Mouse (Mus musculus): ENCODE results near the gene 2310033P09Rik.

2310033P09Rik gene

DNA sequence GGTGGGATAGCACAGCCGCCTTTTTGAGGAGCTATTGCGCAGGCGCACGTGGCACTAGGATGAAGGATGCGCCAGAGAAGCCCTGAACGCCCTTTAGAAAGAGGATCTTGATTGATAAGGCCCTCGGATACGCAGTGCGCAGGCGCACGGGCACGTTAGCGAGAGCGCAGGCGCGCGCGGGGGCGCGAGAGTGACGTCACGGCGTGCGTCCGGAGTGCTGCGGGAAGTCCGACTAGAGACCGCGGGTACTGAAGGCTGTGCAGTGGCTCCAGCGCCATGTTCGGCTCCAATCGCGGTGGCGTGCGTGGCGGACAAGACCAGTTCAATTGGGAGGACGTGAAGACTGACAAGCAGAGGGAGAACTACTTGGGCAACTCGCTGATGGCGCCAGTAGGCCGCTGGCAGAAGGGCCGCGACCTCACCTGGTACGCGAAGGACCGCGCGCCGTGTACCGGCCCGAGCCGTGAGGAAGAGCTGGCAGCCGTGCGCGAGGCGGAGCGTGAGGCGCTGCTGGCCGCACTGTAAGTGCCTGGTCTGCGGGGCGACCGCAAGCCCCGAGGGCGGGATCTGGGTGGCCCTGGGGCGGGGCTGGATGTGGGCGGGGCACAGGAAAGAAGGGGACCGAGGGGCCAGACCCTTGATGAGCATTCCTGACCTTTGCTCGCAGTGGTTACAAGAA lies at the start of gene 2310033P09Rik:
Gene 2310033P09Rik, plus strand, starts transcription at position 169 of the 679 bp plus-strand sequence.
- DNase-seq (ENCODE audit: low spot score in 2 of 2), result peak; percentile 95

DNA sequence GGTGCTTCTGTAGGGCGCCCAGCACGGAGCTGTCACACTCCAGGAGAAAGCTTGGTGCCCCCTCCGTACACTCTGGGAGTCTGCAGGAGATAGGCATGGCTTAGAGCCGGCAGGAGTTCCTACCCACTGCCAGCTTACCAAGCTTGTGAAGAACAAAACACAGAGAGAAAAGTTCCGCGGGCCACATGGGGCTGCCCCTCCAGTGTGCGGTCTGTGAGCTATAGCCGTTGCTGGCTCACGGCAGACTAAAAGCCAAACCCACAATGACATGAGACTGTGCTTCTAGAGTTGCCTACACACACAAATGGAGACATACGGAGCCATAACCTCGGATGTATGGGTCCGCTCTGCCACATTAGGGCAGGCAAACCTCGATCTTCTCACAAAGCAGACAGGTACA lies 49.0 kb upstream of the 2310033P09Rik start:
- DNase-seq (ENCODE audit: low spot score in 2 of 2), result no peak

DNA sequence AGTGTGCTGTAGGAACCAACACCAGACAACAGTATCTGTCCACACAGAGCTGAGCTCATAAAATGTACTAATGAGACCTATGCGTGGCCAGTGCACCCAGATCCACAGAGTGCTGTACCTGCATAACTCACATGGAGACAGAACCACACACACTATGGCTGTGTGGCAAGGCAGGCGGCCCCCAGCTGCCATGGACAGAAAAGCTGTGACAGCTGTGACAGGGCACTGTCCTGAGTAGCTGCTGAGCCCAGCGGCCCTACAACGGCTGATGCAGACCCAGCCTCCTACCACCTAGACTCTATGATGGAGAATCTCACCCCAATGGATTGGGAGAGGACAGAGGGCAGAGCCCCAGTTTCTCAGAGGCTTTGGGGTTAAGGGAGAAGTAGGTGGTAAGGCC lies 48.6 kb upstream of the 2310033P09Rik start:
- DNase-seq (ENCODE audit: low spot score in 2 of 2), result no peak

DNA sequence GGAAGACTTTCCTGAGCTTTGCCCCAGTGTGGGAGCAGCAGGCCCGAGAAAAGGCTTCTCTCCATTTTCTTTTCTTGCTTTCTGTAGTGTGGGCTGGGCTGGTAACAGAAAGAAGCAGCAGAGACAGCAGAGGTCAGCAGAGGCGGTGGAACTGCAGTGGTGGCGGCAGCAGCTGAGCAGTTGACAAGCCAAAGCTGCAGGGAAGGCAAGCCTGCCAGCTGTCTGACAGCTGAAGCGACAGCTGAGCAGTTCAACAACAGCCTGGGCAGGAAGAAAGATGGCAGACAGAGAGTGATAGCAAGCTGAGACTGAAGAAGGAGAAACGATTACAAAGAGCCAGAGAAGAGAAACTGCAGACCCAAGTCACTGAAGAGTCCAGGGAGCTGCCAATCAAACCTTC lies 46.7 kb upstream of the 2310033P09Rik start:
- DNase-seq (ENCODE audit: low spot score in 2 of 2), result no peak

DNA sequence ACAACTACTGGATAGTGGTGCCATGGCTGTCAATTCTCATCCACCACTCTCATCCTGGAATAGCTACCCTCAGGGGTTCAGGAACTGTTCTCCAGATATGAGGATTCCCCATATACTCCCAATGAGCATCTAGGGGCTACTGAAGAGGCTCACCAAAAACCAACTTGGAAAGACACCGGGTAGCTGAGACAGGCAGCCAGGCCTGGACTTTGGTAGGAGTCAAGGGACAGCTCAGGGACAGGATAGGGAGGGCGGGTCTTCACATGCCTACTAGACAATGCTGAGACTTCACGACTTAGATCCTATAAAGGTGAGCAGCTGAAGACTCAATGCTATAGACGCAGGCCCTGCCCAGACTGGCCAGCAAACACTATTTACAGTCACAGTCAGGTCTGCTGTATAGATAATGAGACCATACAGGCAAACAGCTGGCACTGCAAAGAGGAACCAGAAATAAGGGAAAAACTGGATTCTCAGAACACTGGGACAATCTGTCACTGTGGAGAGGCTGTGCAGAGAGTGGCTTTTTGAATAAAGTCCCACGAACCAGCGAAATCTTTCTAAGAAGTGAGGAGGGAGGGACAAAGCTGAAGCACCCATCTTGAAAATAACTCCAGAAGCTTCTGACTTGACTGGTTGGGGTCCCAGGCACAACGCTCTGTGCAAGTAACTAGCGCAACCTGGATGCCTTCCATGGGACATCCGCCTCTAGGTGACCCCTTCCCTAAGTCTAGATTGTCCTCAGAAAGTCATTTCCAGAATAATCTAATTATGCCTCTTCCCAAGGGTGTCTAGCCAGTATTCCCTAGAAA lies 45.5 kb upstream of the 2310033P09Rik start:
- DNase-seq (ENCODE audit: low spot score in 2 of 2), result no peak

DNA sequence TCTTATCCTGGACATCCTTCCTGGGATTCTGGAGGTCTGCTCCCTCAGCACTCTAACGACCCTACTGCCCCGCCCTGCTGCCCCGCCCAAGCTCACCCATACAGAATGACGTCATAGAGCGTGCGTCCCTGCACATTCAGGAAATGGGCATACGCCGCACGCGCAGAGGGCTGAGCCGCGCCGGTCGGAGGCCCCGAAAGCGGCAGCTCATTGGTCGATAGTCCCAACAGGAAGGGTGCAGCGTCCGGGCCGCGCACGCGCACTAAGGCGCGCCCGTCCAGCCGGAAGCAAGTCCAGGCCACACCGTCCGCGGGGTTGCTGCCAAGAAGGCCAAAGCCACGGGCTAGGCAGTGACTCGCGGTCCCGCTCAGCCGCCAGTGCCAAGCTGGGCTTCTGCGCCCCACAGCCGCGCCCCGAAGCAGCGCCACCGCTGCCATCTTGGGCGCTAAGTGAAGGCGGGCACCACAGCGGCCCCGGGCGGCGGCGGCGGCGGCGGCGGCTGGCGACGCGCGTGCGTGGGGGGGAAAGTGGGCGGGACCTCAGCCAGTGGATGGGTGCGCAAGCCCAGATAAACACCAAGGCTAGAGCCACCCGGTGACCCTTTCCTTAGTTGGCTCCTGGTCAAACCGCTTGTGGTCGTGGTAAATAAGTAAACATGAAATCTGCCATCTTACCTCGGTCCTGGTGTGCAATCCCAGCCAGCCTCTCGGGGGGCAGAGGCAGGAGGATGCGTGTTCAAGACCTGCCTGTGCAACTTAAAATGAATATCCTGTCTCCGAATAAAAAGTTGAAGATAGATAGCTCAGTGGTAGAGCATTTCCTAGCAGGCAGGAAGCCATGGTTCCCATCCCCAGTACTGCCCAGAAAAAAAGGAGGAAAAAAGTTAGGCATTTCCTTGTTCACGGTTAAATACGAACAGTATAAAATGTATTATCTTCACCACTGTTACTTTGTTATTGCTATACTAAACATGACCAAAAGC lies 44.6 kb upstream of the 2310033P09Rik start, which contains the start of gene Iba57:
Gene Iba57, minus strand, starts transcription at position 485 of the 982 bp plus-strand sequence.
- peak; percentile 99 for DNase-seq (ENCODE audit: low spot score in 2 of 2)

DNA sequence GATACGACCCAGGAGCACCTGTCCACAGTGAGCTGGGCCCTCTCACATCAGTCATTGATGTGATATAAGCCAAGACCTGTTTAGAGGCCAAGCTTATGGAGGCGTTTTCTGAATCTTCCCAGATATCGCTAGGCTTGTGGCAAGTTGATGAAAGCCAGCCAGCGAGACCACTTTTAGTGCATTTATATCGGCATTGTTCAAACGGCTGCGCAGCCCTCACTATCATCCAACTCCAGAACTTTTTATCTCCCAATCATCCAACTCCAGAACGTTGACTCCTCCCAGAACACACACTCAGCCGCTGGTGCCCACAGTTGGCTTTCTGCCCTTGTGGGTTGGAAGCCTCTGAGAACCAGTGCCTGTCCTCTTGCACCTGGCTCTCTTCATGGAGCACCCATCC lies 43.7 kb upstream of the 2310033P09Rik start:
- no peak for DNase-seq (ENCODE audit: low spot score in 2 of 2)

DNA sequence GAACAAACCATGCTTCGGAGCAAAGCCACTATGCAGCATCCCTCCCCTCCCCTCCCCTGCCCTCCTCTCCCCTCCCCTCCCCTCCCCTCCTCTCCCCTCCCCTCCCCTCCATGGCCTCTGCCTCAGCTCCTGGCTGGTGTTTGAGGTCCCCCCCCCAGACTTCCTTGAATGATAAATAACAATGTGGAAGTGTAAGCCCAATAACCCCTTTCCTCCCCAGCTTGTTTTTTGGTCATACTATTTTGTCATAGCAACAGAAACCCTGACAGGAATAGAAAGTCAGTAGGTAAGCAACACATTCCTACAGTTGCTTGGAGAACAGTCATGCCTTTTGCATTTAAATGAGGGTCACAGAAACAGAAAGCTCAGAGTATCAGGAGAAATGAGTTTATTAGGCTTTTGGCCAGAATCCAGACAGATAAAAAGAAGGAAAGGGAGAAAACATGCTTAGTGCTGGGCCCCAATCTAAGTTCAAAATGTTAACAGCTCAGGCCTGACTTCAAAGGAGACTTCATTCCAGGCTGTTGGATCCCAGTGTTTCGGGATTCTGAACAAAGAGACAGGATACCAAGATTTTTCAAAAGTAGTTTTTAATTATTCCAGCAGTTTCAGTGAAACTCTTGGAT lies 42.4 kb upstream of the 2310033P09Rik start:
- DNase-seq (ENCODE audit: low spot score in 2 of 2), result no peak

DNA sequence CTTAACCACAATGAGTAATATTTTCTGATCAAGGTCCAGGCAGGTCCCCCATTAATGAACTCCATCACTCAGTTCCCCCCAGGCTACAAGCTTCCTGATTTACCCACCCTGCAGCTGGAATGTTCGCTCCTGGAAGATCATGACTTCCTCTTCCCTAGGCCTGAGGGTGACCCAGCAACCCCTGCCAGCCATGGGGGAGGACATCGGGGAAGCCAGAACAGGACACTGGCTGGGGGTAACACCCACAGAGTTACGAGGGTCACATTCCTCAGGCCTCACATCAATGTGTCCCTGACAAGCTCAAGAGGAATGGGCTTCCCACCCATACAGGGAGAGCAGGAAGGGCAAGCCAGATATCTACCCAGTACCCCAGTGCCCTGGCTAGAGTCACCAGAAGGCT lies 38.3 kb upstream of the 2310033P09Rik start:
- DNase-seq (ENCODE audit: low spot score in 2 of 2), result no peak

DNA sequence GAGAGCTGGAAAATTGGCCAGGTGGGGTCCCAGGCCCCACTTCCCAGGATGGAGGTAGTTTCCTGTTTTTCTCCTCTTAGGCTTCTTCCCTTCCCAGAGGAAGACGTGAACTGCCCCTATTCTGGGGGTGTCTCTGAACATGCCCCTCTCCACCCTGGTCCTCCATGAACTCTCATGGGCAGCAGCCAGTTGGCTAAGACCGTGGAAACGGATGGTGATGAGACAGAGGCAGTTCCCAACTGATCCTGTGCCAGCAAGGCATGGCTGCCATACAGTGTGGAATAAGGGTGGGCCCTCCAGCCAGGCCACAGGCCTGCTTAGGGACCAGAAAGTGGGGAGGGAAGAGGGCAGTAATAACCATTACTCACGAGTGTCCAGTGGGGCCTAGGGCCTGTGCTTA lies 37.6 kb upstream of the 2310033P09Rik start:
- DNase-seq (ENCODE audit: low spot score in 2 of 2), result no peak

DNA sequence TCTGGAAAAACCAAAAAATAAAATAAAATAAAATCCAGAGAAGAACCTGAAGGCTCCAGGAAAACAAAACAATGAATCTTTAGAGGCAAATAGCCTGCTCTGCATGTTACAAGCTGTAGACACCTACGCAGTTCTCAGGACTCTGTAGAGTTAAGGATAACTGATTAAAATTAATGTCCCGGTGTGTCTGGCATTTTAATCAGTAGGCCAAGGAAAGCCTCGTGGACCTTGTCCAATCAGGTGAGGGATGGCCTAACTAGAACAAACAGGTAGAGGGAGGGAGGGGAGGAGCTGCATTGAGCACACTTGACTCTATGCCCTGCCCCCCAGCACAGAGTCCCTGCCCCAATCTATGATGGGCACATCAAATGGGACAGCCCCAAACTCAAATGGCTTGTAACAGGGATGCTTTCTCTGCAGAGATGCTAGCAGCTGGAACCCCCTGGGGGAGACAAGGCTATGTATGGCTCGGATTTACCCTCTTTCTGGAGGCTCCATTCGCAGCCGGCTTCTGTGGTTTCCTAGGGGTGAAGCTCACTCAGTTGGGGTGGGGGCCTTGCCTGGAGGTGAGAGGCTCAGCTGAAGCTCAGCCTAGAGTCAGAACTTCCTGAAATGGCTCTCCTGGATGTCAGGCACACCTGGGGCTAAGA lies 33.8 kb upstream of the 2310033P09Rik start:
- DNase-seq (ENCODE audit: low spot score in 2 of 2), result no peak

DNA sequence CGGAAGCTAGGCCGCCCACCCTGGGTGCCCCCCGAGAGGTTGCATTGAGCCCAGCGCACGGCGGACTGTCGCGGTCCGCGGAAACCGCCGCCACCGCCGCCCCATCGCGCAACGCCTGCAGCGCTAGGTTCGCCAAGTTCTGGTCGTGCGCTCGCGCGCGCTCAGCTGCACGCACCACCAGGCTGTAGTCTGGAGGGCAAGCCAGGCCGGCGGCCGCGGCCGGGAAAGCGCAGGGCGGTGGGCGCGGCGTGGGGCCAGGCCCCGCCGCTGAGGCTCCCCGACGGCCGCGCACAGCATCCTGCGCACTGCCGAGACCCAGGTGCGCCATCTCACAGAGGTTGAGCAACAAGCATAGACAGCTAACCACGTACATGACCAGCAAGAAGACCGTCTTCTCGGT lies 31.6 kb upstream of the 2310033P09Rik start:
- DNase-seq (ENCODE audit: low spot score in 2 of 2), result no peak

DNA sequence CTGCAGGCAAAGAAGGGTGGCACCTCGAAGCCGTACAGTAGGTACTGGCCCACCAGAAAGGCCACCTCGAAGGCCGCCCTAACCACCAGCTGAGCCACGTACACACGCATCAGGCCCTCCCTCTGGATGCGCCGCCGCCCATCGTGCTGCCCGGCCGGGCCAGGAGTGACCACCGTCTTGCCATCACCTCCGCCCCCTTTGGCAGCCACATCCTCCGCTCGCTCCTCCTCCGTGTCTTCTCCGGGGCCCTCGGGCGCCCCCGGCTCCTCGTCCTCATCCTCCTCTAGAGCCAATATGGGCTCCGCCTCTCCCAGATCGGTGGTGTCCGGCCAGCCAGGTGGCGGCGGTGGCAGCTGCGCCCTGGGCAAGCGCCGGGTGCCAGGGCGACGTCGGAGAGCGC lies 31.2 kb upstream of the 2310033P09Rik start:
- DNase-seq (ENCODE audit: low spot score in 2 of 2), result no peak

DNA sequence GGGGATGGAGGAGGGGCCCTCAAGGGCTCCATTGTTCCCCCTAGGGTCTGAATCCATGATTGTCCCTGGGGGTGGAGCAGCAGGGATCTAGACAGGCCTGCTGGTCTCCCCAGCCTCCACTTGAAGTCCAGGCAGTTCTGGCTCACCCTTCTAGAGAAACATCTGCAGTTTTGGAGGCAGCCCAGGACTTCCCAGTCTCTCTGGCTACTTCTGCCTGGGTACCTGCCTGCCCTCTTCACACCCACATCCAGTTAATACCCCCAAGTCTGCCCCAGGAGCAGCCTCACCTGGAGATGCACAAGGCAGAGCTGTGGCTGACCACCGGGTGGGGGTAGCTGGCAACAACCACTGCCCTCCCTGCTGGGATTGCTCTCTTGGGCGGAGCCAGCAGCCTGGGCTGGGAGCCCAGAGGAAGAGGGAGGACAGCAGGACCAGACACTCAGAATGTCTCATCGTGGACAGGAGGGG lies 25.2 kb upstream of the 2310033P09Rik start, which contains the start of gene Gjc2:
Gene Gjc2, minus strand, starts transcription at position 350 of the 468 bp plus-strand sequence.
- DNase-seq (ENCODE audit: low spot score in 2 of 2), result peak in 1 of 2 experiments; percentile 14

DNA sequence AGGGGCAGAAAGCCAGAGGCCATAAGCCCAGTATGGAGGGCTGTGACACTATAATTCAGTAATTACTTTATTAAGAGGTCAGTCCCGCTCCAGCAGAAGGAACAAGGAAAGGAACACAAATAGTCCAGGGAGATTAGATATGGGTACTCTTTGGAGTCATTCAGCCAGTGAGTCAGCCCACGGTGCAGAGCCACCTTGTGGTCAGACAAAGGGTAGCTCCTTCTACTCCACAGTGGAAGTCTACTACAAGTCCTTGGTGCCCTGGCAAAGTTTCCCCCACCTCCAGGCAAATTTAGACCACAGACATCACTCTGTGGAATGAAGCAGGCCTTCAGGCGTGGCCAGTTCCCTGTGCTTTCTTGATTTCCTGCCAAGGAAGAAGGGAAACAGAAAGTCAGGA lies 24.3 kb upstream of the 2310033P09Rik start:
- peak; percentile 28 to 54 for DNase-seq (ENCODE audit: low spot score in 2 of 2)

DNA sequence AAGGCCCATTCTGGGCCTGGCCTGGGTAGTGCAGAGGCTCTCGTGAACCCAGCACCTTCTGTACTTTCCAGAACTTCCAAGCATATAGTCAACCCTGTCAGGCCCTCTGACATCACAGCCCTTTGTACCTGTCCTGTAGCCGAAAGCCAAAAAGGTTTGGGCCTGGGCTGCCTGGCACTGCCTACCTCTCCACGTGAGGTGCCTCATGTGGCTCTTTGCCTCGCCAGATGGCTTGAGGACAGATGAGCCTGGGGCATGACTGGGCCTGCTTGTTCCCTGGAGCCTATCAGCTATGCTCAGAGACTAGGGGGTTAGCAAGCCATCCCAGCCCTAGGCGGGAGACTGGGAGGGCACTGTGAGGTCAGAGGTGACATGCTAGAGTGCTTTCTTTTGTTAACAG lies 22.6 kb upstream of the 2310033P09Rik start:
- DNase-seq (ENCODE audit: low spot score in 2 of 2), result no peak

DNA sequence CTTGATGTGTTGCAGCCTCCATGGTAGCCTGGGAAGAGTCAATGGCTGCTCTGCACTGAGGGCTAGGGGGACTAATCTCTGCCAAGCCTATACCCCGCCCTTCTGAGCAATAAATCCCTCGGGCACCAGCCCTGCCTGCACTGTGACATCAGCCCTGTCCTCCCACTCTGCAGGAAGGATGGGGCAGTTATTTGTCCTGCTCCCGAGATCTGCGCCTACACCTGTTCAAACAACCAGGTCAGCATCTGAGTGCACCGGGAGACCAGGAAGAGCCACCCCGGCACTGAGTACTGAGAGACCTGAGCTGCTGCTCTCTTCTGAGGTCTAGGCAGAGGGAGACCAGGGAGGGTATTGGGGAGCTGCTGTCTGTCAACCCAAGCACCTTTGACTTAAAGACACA lies 20.4 kb upstream of the 2310033P09Rik start:
- no peak for DNase-seq (ENCODE audit: low spot score in 2 of 2)

DNA sequence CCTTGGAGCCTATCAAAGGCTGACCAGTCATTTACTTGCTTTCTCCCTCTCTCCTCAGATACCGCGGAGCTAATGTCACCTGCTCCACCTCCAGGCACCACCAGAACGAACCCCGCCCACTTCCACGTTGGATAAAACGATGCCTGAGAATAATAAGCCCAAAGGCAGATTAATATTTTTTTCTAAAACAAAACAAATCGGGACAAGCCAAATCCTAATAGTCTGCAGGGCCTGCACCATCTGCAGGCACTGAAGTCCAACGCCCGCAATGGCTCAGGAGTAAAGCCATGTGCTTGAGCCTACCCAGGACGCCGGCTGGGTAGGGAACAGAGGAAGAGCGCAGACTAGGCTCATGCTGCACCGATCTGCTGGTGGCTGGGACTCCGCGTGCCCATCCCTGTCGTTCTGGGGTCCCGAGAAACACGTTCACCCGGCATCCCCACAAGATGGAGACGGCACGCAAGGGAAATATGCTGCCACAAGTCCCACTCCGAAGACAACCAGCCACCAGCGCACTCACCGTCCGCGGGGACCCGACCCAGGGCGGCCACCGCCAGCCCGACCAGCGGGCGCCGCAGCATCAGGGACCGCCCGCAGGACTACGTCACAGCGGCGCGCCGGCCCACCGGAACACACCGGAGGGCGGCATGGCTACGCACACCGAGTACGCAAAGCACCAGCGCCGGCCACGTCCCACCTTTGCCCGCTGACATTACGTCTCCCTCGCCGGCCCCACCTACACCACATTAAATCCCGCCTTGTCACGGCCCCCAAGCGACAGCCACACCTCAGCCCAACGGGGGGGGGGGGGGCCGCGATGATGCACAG lies 16.7 kb upstream of the 2310033P09Rik start:
- peak; percentile 90 to 94 for DNase-seq (ENCODE audit: low spot score in 2 of 2)

DNA sequence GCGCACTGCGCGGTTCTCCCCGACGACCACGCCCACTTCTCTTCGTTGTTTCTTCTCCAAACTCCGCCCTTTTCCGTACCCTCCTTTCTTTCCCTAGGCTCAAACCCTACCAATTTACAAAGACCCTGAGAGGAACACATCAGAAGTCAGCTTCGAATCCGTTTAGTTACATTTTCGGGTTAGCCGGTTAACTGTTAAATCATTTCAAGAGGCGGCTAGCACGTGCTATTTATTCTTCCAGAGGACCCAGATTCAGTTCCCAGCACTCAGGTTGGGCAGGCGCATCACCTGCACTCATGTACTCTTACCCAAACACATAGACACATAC lies 16.1 kb upstream of the 2310033P09Rik start, which contains the start of gene Guk1:
Gene Guk1, minus strand, starts transcription at position 154 of the 328 bp plus-strand sequence.
- no peak for DNase-seq (ENCODE audit: low spot score in 2 of 2)

DNA sequence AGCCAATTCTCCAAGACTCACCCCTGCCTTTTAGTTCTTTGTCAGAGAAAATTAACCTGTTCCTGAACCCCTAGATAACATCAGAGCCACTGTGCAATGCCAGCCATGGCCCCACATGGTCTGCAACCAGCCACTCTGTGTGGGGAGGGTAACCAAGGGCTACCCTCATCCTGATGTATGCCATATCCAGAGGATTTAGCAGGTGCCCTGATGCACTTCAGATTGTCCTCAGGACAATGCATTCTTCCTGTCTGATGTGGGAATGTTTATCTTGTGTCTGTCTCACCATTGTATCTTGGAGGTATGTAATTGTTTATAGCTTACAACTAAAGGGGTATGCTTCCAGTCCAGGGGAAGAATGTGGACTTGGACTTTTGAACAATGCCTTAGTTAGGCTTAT lies 11.9 kb upstream of the 2310033P09Rik start:
- no peak for DNase-seq (ENCODE audit: low spot score in 2 of 2)

Measured in frontal cortex, postnatal 36 days (tissue).